ENCODE assay signal across 9 mouse cellular contexts in the genomic region with DNA sequence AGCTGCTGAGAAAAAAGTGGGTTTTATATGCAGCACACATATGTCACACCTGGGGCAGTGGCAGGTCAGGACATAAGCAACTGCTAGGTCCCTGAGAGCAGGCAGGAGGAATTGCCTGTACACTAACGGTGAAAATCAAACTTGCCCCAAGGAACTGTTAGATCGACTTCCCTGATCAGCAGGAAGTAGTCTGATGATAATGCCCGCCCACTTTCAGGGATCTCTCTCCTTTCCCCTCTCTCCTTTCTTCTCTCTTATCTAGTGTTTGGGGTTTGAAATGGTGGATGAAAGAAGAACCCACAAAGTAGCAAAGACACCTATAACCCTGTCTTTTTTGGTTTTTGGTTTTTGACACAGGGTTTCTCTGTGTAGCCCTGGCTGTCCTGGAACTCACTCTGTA. TPM values are rescaled to one million over a fixed set of nuclear protein-coding genes. Genes with fewer than 3 reads are reported as not detected.
DNase-seq lines count a peak whose midpoint lies in the region; ATAC-seq lines count a peak whose summit lies in the region.
"Had no signal": no experiment of that assay in that cellular context is flagged by ENCODE, and none has a peak within 500 bp of the region (broad histone marks: within the 10 kb centered on the region; RNA-seq: fewer than 3 reads in every experiment).

No protein-coding gene starts in this region.

- peaks cover 33% of the 10 kb centered on the region for H3K4me1 ChIP-seq in forebrain, embryonic 10.5 days
- peaks cover 24% of the 10 kb centered on the region for H3K4me1 ChIP-seq in forebrain, embryonic 12.5 days
- H3K4me1 ChIP-seq in megakaryocyte, embryonic 14.5 days: peaks cover 57% of the 10 kb centered on the region
- peaks cover 17% of the 10 kb centered on the region for H3K4me1 ChIP-seq in hindbrain, embryonic 13.5 days (replicated peaks)

- no peaks in the 10 kb centered on the region for H3K9me3 ChIP-seq in forebrain, embryonic 10.5 days
- no peaks in the 10 kb centered on the region for H3K9me3 ChIP-seq in forebrain, embryonic 12.5 days
- no peaks in the 10 kb centered on the region for H3K9me3 ChIP-seq in megakaryocyte, embryonic 14.5 days
- H3K9me3 ChIP-seq in hindbrain, embryonic 13.5 days: no peaks in the 10 kb centered on the region

- no peak overlapping the region for H3K9ac ChIP-seq in forebrain, embryonic 12.5 days
- H3K9ac ChIP-seq in hindbrain, embryonic 13.5 days: no peak overlapping the region

- H3K4me2 ChIP-seq in forebrain, embryonic 12.5 days: no peak overlapping the region; the same call in 1 of the 2 replicates
- H3K4me2 ChIP-seq in hindbrain, embryonic 13.5 days: peak overlapping the region; percentile 48; the same call in 1 of the 2 replicates

- no peak overlapping the region for H3K27ac ChIP-seq in forebrain, embryonic 10.5 days
- H3K27ac ChIP-seq in forebrain, embryonic 12.5 days: no peak overlapping the region
- no peak overlapping the region for H3K27ac ChIP-seq in hindbrain, embryonic 13.5 days

- WGBS in forebrain, embryonic 10.5 days: 39% methylated on average over 3 of the region's 3 CpGs
- 30% methylated on average over 3 of the region's 3 CpGs for WGBS in forebrain, embryonic 12.5 days
- 32% methylated on average over 3 of the region's 3 CpGs for WGBS in hindbrain, embryonic 13.5 days

- no peak for DNase-seq in forebrain, embryonic 10.5 days (ENCODE audit: extremely low spot score, low spot score)
- peak; percentile 67 for DNase-seq in naive thymus-derived CD4-positive, alpha-beta T cell, adult 2 months (ENCODE audit: low read depth)
- no peak for DNase-seq in ovary, postnatal 10 days (ENCODE audit: low spot score)
- DNase-seq in cerebellum, postnatal 14 days: no peak
- DNase-seq: cerebellum, adult 8-10 months had no signal

- no peaks in the 10 kb centered on the region for H3K36me3 ChIP-seq in forebrain, embryonic 10.5 days (replicated peaks)
- no peaks in the 10 kb centered on the region for H3K36me3 ChIP-seq in forebrain, embryonic 12.5 days (replicated peaks)
- no peaks in the 10 kb centered on the region for H3K36me3 ChIP-seq in megakaryocyte, embryonic 14.5 days (replicated peaks; ENCODE audit: low read length)
- H3K36me3 ChIP-seq in hindbrain, embryonic 13.5 days: no peaks in the 10 kb centered on the region

- H3K27me3 ChIP-seq in forebrain, embryonic 10.5 days (ENCODE audit: poor library complexity, severe bottlenecking): no peaks in the 10 kb centered on the region
- H3K27me3 ChIP-seq in forebrain, embryonic 12.5 days: peaks cover 9% of the 10 kb centered on the region; the same call in 1 of the 2 replicates
- no peaks in the 10 kb centered on the region for H3K27me3 ChIP-seq in megakaryocyte, embryonic 14.5 days (replicated peaks)
- 0 out of 2 replicates have a peak, but pooled peaks cover 3% of the 10 kb centered on the region for H3K27me3 ChIP-seq in hindbrain, embryonic 13.5 days

- H3K4me3 ChIP-seq in forebrain, embryonic 10.5 days: peak overlapping the region; percentile 50; the same call in 1 of the 2 replicates
- H3K4me3 ChIP-seq in forebrain, embryonic 12.5 days (replicated peaks): no peak overlapping the region
- peak overlapping the region; percentile 91 for H3K4me3 ChIP-seq in megakaryocyte, embryonic 14.5 days (replicated peaks)
- H3K4me3 ChIP-seq in hindbrain, embryonic 13.5 days: no peak overlapping the region

- no peak for ATAC-seq in forebrain, embryonic 12.5 days (ENCODE audit: low FRiP score)
- no peak for ATAC-seq in megakaryocyte, adult 5-6 weeks (ENCODE audit: poor library complexity, severe bottlenecking)
- no peak for ATAC-seq in hindbrain, embryonic 13.5 days (ENCODE audit: low FRiP score)

RNA-seq across cellular contexts. Expression of gene D17Wsu92e, which starts 5.1 kb away (rescaled TPM):
- polyA plus RNA-seq in forebrain, embryonic 10.5 days (2016; fragmentation: Nextera tagmentation; extraction: Ambion mirVana): 12.4 and 13.5 TPM in 2 replicates
- polyA plus RNA-seq in forebrain, embryonic 12.5 days (2016; fragmentation: Nextera tagmentation; extraction: Ambion mirVana): 11.1 and 11.4 TPM in 2 replicates
- 15.2 and 42.6 TPM in 2 replicates for polyA plus RNA-seq in megakaryocyte, embryonic 14.5 days (2012; ENCODE audit: insufficient read depth, low replicate concordance)
- 40.4 and 43.6 TPM in 2 replicates for total RNA-seq in megakaryocyte, adult 5-6 weeks (2015)
- 60.4 and 72.7 TPM in 2 replicates for total RNA-seq in megakaryocyte, adult 5-6 weeks (2017)
- 10.0 and 10.1 TPM in 2 replicates for polyA plus RNA-seq in hindbrain, embryonic 13.5 days (2015; fragmentation: Nextera tagmentation; extraction: Ambion mirVana)

RNA-seq across cellular contexts. Expression of gene Snrpc, which starts 12.4 kb away (rescaled TPM):
- polyA plus RNA-seq in forebrain, embryonic 10.5 days (2016; fragmentation: Nextera tagmentation; extraction: Ambion mirVana): 413 and 428 TPM in 2 replicates
- 367 and 371 TPM in 2 replicates for polyA plus RNA-seq in forebrain, embryonic 12.5 days (2016; fragmentation: Nextera tagmentation; extraction: Ambion mirVana)
- polyA plus RNA-seq in megakaryocyte, embryonic 14.5 days (2012; ENCODE audit: insufficient read depth, low replicate concordance): 400 and 415 TPM in 2 replicates
- total RNA-seq in megakaryocyte, adult 5-6 weeks (2015): 109 and 136 TPM in 2 replicates
- total RNA-seq in megakaryocyte, adult 5-6 weeks (2017): 97.1 and 98.6 TPM in 2 replicates
- 260 and 270 TPM in 2 replicates for polyA plus RNA-seq in hindbrain, embryonic 13.5 days (2015; fragmentation: Nextera tagmentation; extraction: Ambion mirVana)

RNA-seq across cellular contexts. Expression of gene Uhrf1bp1, which starts 30.7 kb away (rescaled TPM):
- 8.5 and 9.3 TPM in 2 replicates for polyA plus RNA-seq in forebrain, embryonic 10.5 days (2016; fragmentation: Nextera tagmentation; extraction: Ambion mirVana)
- polyA plus RNA-seq in forebrain, embryonic 12.5 days (2016; fragmentation: Nextera tagmentation; extraction: Ambion mirVana): 10.0 and 10.5 TPM in 2 replicates
- 3.2 and 12.1 TPM in 2 replicates for polyA plus RNA-seq in megakaryocyte, embryonic 14.5 days (2012; ENCODE audit: insufficient read depth, low replicate concordance)
- total RNA-seq in megakaryocyte, adult 5-6 weeks (2015): 2.6 and 3.5 TPM in 2 replicates
- 3.0 and 3.1 TPM in 2 replicates for total RNA-seq in megakaryocyte, adult 5-6 weeks (2017)
- polyA plus RNA-seq in hindbrain, embryonic 13.5 days (2015; fragmentation: Nextera tagmentation; extraction: Ambion mirVana): 5.6 and 6.7 TPM in 2 replicates

Comparison
In these comparisons a context has a peak if more than half of its experiments do, and no peak if none do; other contexts are left out.
1. H3K4me3 ChIP-seq: peak in forebrain, embryonic 10.5 days (single experiment) and megakaryocyte, embryonic 14.5 days (single experiment); none in forebrain, embryonic 12.5 days (single experiment) and hindbrain, embryonic 13.5 days (single experiment).